Mouse (Mus musculus) mouse embryonic stem cell (cell line): ENCODE data around the gene Dok7.

Source experiments
- in situ Hi-C, 2 experiments: fragments of 300-500 bp; cut with MboI; formaldehyde crosslinking; loops; 1 replicate in 1 of 2; 3 replicates in 1 of 2; pipeline ENCODE4 v1.14.3; 2019 to 2020; ENCODE audit warnings: low sequenced_read_pairs in 2 of 2, low pct_unique_long_range_greater_than_20kb in 1 of 2, mixed read lengths in 1 of 2; ENCODE audit not compliant: unreplicated experiment in 1 of 2

Dok7 gene

DNA sequence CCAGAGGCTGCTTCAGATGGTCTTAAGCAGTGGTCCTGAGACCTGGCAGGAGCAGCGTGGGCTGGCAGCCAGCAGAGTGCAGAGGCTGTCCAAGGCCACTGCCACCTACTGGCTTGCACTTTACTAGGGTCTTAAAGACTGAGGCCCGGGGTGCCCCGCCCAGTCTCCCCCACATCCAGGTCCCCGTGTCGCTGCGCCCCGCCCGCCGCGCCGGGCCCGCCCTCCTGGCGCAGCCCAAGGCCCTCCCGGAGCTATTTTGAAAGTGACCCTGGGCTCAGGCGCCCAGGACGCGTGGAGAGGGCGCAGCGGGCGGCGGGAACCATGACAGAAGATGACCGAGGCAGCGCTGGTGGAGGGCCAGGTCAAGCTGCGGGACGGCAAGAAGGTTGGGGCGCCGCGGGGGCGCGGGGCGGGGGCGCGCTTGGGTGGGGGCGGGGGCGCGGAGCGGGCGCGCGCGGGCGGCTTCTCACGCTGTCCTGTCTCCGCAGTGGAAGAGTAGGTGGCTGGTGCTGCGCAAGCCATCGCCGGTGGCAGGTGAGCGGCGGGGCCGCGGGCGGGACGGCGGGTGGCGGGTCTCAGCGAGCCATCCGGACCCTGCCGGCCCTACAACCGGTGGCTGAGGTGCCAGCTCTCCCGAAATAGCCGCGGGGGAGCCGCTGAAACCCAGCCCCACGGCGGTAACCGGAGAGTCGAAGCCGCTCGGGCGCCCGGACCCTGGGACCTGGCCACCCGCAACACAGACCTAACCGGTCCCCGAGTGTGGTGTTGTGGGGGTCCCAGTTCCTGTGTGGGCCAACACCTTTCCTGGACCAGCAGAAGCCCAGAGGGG, at the start of gene Dok7:
Dok7 (plus strand) TSS at position 163 of the 829 bp plus-strand sequence.
- in situ Hi-C loops: no loop called here

DNA sequence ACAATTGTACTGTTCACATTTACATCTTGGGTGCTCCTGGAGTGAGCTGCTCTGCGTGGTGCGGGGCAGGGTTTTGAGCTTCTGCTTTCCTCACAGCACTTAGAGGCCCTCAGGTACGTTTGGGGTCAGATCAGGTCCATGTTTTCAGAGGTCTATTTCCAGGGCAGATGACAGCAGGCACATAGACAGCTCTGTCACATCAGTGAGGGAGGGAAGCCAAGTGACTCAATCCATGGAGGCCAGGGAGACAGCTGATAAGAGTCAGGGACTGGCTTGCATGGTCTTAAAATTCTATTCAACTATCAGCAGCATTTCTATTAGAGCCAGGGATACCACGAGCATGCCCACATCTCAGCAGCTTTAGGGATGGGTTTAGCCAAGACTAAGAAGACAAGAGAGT, 47.4 kb upstream of the Dok7 start:
- in situ Hi-C loops: no loop called here

DNA sequence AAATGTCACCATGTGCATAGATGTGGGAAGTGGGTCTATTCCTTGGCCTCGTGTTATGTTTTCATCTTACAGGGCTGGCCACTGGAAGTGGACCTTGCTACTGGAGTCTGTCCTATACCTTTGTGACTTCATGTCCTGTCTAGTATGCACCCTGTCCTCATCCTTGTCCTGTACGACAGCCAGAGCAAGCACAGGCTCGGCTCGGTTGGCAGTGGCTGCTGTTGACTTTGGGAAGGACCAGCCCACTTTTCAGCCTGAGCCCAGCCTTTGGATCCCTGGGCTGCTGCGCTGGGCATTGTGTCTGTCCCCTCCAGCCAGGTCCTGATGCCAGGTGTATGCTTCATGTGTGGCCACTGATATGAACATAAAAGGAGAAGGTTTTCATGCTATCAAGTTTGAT, 45.9 kb upstream of the Dok7 start:
- in situ Hi-C loops: no loop called here

DNA sequence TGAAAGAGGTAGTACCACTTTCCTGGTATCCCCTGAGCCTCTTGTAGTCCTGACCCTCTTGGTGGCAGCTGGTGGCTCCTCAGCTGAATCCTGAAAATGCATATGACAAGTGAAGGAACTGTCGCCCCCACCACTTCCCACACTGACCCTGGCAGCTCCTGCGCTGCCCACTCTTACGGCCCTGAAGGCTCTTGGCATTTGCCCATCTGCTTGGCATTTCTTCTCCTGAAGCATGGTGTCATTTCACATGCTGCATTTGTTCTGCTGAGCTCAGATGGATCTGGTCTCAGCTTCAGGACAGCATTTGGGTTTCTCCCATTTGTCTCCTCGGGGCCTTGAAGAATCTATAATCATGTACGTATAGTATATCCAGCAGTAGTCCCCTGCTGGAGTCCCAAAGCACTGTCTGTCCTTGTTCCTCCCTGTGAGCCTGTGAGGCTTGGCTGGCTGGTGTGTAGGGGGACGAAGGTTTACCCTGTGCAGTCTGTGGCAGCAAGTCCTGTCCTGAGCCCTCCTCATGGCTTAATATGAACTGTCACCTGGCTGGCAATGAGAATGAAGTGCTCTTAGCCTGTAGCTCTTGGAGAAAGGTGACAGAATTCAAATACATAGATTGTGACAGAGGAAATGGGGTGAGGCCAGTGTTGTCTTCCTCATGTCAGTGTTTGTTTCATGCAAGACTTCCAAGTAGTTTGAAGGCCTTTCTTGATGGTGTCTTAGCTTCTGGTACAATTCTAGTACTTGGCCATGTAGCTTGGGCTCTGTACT, 45.2 kb upstream of the Dok7 start:
- in situ Hi-C loops: no loop called here

DNA sequence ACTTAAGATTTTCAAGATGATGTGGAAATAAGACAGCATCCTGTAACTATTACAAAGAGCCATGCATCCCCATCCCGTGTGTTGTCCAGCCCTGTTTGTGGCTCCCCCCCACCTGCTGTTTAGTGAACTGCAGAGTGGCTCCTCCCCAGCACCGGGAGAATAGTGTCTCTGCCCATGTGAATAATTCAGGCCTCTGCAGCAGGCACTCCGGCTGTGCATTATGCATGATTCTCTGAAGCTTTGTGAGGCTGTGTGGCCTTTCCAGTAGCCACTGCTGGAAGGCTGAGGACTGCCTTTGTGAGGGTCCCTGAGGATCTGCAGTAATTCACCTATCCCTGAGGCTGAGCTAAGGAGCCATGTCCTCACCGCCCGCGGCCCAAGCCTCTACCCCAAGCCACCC, 42.5 kb upstream of the Dok7 start:
- in situ Hi-C loops: no loop called here

DNA sequence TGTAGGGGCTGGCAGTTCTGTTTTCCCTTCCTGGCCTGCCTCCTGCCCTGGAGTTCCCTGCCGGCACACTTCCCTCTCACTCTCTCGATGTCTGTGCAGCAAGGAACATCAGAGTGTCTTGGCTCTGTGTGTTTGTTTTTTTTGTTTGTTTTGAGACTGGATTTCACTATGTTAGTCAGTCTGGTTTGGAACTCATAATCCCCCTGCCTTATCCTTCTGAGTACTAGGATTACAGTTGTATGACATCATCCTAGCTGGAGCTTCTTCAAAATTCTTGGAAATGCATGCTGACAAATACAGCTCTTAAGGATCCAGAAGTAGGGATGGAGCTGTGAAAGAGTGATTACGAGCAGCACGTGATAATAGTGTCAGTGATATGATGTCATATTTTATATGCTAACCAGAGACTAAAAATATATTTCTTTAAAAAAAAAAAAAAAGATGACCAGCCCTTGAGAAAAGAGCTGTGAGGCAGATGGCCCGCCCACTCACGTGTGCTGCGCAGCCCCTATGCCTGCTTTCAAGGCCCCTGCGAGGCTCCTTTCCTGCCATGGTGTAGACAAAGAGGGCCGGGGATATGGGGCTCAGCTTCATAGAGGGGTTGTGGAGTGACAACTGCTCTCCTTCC, 36.8 kb upstream of the Dok7 start:
- in situ Hi-C loops: no loop called here

DNA sequence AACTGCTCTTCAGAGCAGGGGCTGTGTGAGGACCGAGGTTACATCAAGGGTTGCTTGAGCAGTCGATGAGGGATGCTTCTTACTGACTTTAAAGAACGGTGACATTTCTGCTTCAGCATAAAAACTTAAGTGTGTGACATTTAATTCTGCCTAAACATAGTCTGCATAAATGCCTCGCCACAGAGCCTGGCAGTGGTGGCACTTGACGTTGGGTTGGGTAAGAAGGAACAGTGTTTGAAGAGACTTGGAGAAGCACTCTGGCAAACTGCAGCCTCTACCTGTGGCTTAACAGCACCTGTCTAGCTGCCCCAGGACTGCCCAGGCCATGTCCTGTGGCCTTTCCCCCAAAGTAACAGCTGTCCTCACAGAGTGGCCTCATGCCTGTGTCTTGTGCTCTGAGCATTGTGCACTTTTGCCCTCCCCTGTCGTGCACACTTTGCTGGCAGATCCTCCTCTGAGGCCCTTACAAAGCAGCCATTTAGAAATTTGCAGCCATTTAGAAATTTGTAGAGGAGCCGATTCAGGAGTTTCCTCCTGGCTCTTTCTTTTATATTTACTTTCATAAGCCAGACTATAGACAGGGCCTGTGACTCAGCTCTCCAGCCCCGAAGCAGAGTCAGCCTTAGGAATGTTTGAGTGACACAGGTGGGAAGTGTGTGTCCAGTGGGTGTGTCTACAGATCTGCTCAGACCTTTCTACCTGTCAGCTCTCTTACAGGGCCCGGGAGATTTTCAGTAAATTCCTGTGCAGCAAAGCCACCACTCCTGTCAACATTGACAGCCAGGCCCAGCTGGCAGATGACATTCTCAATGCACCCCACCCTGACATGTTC, 35.9 kb upstream of the Dok7 start:
- in situ Hi-C loops: no loop called here

DNA sequence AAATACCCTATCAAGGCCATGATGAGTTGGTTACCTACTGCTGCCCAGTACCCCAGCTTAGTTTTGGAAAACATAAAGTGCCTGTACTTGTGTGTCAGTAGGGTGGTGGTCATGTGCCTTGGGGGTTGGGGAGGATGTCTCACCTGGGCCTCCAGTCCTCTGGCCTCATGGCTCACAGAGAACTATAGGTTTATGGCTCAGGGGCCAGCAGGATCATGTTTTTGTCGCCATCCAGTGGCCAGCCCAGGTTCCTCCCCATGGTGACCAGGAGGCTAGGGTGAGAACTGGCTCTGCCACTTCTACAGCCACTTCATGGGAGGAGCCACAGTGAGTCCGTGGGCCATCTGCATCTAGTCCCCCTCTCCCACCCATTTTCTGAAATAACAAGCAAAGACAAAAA, 31.6 kb upstream of the Dok7 start:
- in situ Hi-C loops: no loop called here

DNA sequence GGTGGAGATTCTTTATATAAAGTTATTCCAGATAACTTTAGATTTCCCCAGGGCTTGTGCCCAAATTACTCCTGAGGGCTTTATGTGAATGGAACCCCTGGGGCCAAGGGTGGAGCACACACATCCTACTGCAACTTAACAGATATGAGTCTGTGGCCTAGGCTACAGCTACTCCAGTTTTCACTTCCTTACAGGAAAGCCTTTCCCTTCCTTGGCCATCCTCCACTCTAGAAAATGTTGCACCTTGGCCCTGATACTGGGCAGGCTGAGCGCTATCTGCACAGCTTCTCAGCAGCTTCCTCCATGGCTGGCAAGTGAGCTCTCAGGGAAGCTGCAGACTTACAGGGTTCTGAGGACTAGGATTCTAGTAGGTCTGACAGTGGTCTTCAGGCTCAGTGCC, 27.3 kb upstream of the Dok7 start:
- in situ Hi-C loops: no loop called here

DNA sequence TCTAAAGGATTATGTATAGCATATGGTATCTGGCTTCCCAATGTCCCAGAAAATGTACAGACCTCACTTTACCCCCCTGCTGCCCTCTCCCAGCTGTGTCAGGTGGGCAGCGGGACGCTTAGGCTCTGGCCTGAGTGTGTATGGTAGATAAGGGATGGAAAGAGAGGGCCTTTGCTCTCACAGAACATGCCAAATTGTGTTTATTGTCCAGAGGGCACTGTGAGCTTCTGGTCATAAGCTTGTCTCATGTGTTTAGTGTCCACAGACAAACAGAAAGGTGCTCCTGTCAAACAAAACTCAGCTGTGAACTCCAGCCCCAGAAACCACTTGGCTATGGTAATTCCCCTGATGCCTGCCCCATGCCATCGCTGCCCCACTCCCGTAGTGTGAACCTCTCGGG, 26.8 kb upstream of the Dok7 start:
- in situ Hi-C loops: loop anchor here in 1 of 2 experiments (5.0 kb wide), 1 partner anchor 42 kb away; no protein-coding TSS in a partner anchor

DNA sequence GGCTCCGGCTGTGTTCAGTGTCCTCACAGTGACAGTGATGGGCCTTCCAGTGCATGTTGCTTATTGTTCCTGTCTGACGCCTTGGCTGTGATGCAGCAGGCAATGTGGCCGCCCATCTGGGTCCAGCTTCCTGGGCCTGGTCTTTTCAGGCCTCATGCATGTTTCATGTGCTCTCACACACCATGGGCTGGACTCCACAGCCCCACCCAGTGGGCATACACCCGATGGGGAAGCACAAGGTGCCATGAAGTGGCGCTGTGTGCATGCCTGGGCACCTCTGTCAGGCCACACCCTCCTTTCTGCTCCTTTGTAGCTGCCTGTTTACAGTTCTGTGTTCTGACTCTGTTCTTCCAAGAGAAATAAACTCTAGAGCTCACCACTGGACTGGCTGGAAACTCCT, 23.5 kb upstream of the Dok7 start:
- in situ Hi-C loops: loop anchor here in 1 of 2 experiments (5.0 kb wide), 1 partner anchor 46 kb away; no protein-coding TSS in a partner anchor

DNA sequence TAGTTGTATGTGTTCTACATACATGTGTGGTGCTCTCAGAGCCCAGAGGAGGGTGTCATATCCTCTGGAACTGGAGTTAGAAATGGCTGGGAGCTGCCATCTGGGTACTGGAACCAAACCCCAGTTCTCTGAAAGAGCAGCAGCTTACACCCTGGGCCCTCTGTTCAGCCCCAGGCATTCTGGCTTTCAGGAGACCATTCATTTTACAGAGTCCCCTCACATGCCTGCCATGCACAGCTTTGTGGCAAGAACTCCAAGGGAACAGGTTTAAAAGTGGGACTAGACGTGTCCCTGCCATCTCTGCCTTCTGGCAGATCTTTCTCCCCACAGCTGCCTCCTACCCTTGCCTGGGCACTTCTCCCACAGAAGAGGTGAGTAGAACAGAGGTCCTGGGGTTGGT, 22.9 kb upstream of the Dok7 start:
- in situ Hi-C loops: loop anchor here in 1 of 2 experiments (5.0 kb wide), 1 partner anchor 46 kb away; no protein-coding TSS in a partner anchor

DNA sequence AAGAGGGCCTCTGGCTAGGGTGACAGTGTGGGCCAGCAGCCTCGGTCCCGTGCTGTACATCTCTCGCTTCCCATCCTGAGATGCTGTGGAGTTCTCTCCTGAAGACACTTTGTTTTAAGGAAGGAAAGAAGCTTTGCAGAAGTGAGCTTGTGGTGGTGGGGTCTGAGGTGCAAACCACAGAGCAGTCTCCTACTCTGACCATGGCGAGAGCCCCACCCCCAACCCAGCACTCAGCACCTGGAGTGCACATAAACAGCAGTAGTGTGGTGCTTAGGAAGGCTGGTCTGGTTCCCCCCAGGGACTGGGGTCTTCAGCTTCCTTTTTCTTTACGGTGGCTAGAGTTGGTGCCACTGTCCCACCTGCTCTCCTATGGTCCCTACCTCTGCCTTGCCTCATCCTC, 21.4 kb upstream of the Dok7 start:
- in situ Hi-C loops: no loop called here

DNA sequence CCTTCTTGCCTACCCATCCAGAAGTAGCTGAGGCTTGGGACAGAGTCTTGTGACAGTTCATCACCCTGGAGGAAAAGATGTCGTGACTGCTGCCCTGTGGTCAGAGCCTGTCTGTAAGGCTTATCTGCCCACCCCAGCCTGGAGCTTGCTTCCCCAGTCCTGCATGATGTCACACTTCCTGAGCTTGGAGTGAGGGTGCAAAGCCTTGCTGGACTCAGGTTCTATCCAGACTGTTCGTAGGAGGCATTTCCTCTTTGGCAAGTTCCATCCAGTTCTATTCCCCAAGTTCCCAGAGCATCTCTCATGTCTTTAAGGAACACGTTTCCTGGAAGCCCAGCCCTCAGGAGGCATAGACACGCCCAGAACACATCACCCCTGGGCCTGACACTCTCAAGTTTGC, 20.8 kb upstream of the Dok7 start:
- in situ Hi-C loops: no loop called here

DNA sequence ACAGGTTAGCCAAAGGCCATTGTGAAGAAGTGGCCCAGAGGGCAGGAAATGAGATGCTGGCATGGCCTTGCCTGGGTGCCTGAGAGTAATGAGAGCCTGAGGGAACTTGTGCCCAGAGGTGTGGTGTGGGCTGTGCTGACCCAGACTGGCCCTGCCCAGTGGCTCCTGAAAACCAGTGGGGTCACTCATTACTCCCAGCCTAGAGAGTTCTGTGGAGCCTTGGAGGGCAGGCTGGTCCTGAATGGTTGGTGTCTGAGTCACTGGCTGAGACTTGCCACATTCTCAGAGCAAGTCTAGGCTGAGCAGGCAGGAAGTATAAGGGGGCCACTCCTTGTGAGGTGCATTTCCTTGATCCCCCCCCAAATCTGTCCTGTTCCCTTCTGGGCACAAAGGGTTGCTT, 19.1 kb upstream of the Dok7 start:
- in situ Hi-C loops: no loop called here

DNA sequence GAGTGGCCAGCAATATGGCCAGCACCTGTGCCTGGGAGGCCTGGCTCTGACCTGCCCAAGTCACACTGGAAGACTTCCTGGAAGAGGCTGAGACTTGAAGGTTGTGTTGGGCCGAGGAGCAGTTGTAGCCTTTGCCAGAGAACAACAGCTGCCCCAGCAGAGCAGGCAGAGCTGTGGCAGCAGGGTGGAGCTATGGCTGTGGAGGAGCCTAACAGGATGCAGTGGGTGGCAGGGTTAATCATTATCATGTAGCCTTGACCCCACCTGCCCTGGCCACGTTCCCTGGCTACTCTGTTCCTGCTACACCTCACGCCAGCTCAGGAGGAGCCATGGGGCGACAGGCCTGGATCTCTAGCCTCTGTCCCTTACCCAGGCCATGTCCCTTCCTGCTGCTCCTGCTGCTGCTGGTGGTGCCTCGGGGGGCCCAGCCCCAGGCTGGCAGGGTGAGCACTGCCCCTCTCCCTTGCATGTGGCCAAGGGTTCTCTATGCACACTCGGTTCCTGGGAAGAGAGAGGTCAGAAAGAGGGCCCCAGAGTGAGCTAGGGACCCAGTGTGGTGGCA, 15.2 kb upstream of the Dok7 start, which contains the start of gene Hgfac:
Hgfac (plus strand) TSS at position 242 of the 562 bp plus-strand sequence.
- in situ Hi-C loops: loop anchor here (5.0 kb wide), 3 partner anchors 59 to 114 kb away; no protein-coding TSS in a partner anchor

DNA sequence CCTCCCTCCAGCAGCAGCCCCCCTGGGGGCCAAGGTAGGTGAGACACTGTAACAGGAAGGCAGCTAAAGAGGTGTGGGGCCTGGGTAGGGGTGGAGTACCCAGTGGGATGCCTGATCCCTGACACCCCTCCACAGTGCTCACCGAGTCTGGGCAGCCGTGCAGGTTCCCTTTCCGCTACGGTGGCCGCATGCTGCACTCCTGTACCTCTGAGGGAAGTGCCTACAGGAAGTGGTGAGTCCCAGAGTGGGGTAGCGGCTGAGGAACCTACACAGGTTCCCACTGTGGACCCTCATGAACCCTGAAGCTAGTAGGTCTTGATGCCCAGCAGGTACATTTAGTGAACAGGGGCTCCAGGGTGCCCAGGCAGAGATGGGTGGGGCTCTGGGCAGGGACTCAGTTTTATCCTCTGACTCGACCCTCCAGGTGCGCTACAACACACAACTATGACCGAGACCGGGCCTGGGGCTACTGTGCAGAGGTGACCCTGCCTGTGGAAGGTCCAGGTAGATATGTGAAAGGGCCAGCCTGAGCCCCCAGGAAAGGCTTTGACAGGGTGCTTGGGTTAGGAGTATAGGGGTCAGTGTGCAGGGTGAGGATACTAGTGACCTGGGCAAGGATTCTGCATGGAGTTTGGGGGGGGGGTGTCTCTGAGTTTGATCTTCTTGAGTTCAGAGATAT, 14.0 kb upstream of the Dok7 start:
- in situ Hi-C loops: loop anchor here (5.0 kb wide), 3 partner anchors 60 to 115 kb away; no protein-coding TSS in a partner anchor
